8 mouse cellular contexts compared by ENCODE assay signal in genomic region chr11:116854279-116854678, GRCm38 (mm10). TPM values are rescaled to one million over a fixed set of nuclear protein-coding genes. Genes with fewer than 3 reads are reported as not detected.
DNase-seq lines count a peak whose midpoint lies in the region; ATAC-seq and TF ChIP-seq lines count a peak whose summit lies in the region.

No protein-coding gene starts in this region.

- peaks cover 55% of the 10 kb centered on the region for H3K36me3 ChIP-seq in kidney, embryonic 15.5 days
- peaks cover 7% of the 10 kb centered on the region for H3K36me3 ChIP-seq in hindbrain, embryonic 16.5 days (ENCODE audit: control insufficient read depth, insufficient read depth, low read length)
- peaks cover 8% of the 10 kb centered on the region for H3K36me3 ChIP-seq in midbrain, embryonic 16.5 days (ENCODE audit: control insufficient read depth, insufficient read depth, low read length)

- H3K4me2 ChIP-seq in kidney, embryonic 15.5 days, result peak overlapping the region; percentile 70
- peak overlapping the region; percentile 72 for H3K4me2 ChIP-seq in hindbrain, embryonic 16.5 days (ENCODE audit: low read length)
- peak overlapping the region; percentile 79 for H3K4me2 ChIP-seq in midbrain, embryonic 16.5 days (ENCODE audit: low read length)

- peaks cover 22% of the 10 kb centered on the region for H3K4me1 ChIP-seq in kidney, embryonic 15.5 days
- peaks cover 6% of the 10 kb centered on the region; the same call in 1 of the 2 replicates for H3K4me1 ChIP-seq in cortical plate, adult 2 months (ENCODE audit: control insufficient read depth, insufficient read depth, low read length)
- peaks cover 30% of the 10 kb centered on the region for H3K4me1 ChIP-seq in hindbrain, embryonic 16.5 days (ENCODE audit: control insufficient read depth, insufficient read depth, low read depth, low read length)
- H3K4me1 ChIP-seq in midbrain, embryonic 16.5 days (ENCODE audit: control insufficient read depth, insufficient read depth, low read length), result peaks cover 35% of the 10 kb centered on the region

- WGBS in kidney, embryonic 15.5 days, result 30% methylated on average over 10 of the region's 10 CpGs
- WGBS in hindbrain, embryonic 16.5 days, result 45% methylated on average over 10 of the region's 10 CpGs
- 50% methylated on average over 10 of the region's 10 CpGs for WGBS in midbrain, embryonic 16.5 days

- no peak for DNase-seq in kidney, postnatal 4 days
- DNase-seq in right cerebral cortex, adult 2 months (ENCODE audit: low spot score in 2 of 2), result no peak
- no peak for DNase-seq in right cerebral cortex, postnatal 4 days
- DNase-seq in retina, postnatal 1 day, result no peak

- peak overlapping the region; percentile 68 for H3K9ac ChIP-seq in kidney, embryonic 15.5 days
- H3K9ac ChIP-seq in hindbrain, embryonic 16.5 days (ENCODE audit: low read depth, low read length), result peak overlapping the region; percentile 73
- peak overlapping the region; percentile 97 for H3K9ac ChIP-seq in midbrain, embryonic 16.5 days (ENCODE audit: low read depth, low read length)

- H3K4me3 ChIP-seq in kidney, embryonic 15.5 days (replicated peaks), result peak overlapping the region; percentile 81
- peak overlapping the region; percentile 68 for H3K4me3 ChIP-seq in cortical plate, adult 2 months (ENCODE audit: insufficient read depth, low read length)
- H3K4me3 ChIP-seq in hindbrain, embryonic 16.5 days (ENCODE audit: low read length), result peak overlapping the region; percentile 97
- peak overlapping the region; percentile 93 for H3K4me3 ChIP-seq in midbrain, embryonic 16.5 days (ENCODE audit: low read depth, low read length)

- TF ChIP-seq CTCF in cortical plate, adult 2 months (IDR thresholded peaks at IDR 0.05; ENCODE audit: extremely low read depth, insufficient read depth, low read length), result no peak

- no peaks in the 10 kb centered on the region for H3K9me3 ChIP-seq in kidney, embryonic 15.5 days (replicated peaks)
- no peaks in the 10 kb centered on the region for H3K9me3 ChIP-seq in hindbrain, embryonic 16.5 days (ENCODE audit: control insufficient read depth, low read length)
- H3K9me3 ChIP-seq in midbrain, embryonic 16.5 days (replicated peaks; ENCODE audit: control insufficient read depth, low read length, poor library complexity, severe bottlenecking), result no peaks in the 10 kb centered on the region

- peak overlapping the region; percentile 100; the same call in 1 of the 2 replicates for H3K27ac ChIP-seq in kidney, embryonic 15.5 days
- H3K27ac ChIP-seq in cortical plate, adult 2 months (ENCODE audit: insufficient read depth, low read length), result no peak overlapping the region
- H3K27ac ChIP-seq in hindbrain, embryonic 16.5 days (ENCODE audit: low read depth, low read length), result peak overlapping the region; percentile 98
- H3K27ac ChIP-seq in midbrain, embryonic 16.5 days (ENCODE audit: low read length), result peak overlapping the region; percentile 99

- no peak for TF ChIP-seq POLR2A in cortical plate, adult 2 months (IDR thresholded peaks at IDR 0.05; ENCODE audit: extremely low read depth, insufficient read depth, low read length)

- no peak for ATAC-seq in kidney, embryonic 15.5 days (replicated peaks; ENCODE audit: low FRiP score)
- no peak for ATAC-seq in hindbrain, embryonic 16.5 days
- no peak for ATAC-seq in midbrain, embryonic 16.5 days

- H3K27me3 ChIP-seq in kidney, embryonic 15.5 days, result no peaks in the 10 kb centered on the region
- H3K27me3 ChIP-seq in hindbrain, embryonic 16.5 days (replicated peaks; ENCODE audit: control insufficient read depth, insufficient read depth, low read length), result no peaks in the 10 kb centered on the region
- no peaks in the 10 kb centered on the region for H3K27me3 ChIP-seq in midbrain, embryonic 16.5 days (ENCODE audit: control insufficient read depth, insufficient read depth, low read depth, low read length)

RNA-seq across cellular contexts. Expression of gene Srsf2, which starts 1.4 kb away (rescaled TPM):
- polyA plus RNA-seq in kidney, embryonic 15.5 days (2015; fragmentation: Nextera tagmentation; extraction: Ambion mirVana), result 810 and 860 TPM in 2 replicates
- 275 and 286 TPM in 2 replicates for polyA plus RNA-seq in cortical plate, adult 2 months (2012; rRNA removed)
- 469 and 518 TPM in 2 replicates for polyA plus RNA-seq in hindbrain, embryonic 16.5 days (2015; fragmentation: Nextera tagmentation; extraction: Ambion mirVana)
- 549 and 567 TPM in 2 replicates for polyA plus RNA-seq in midbrain, embryonic 16.5 days (2015; fragmentation: Nextera tagmentation; extraction: Ambion mirVana)

RNA-seq across cellular contexts. Expression of gene Mfsd11, which starts 2.0 kb away (rescaled TPM):
- 37.9 and 39.6 TPM in 2 replicates for polyA plus RNA-seq in kidney, embryonic 15.5 days (2015; fragmentation: Nextera tagmentation; extraction: Ambion mirVana)
- polyA plus RNA-seq in cortical plate, adult 2 months (2012; rRNA removed), result 34.8 and 39.8 TPM in 2 replicates
- 52.1 and 52.7 TPM in 2 replicates for polyA plus RNA-seq in hindbrain, embryonic 16.5 days (2015; fragmentation: Nextera tagmentation; extraction: Ambion mirVana)
- 56.1 and 56.2 TPM in 2 replicates for polyA plus RNA-seq in midbrain, embryonic 16.5 days (2015; fragmentation: Nextera tagmentation; extraction: Ambion mirVana)

RNA-seq across cellular contexts. Expression of gene Jmjd6, which starts 11.0 kb away (rescaled TPM):
- polyA plus RNA-seq in kidney, embryonic 15.5 days (2015; fragmentation: Nextera tagmentation; extraction: Ambion mirVana), result 72.6 and 75.5 TPM in 2 replicates
- 23.6 and 24.3 TPM in 2 replicates for polyA plus RNA-seq in cortical plate, adult 2 months (2012; rRNA removed)
- polyA plus RNA-seq in hindbrain, embryonic 16.5 days (2015; fragmentation: Nextera tagmentation; extraction: Ambion mirVana), result 67.2 and 70.2 TPM in 2 replicates
- 66.3 and 73.0 TPM in 2 replicates for polyA plus RNA-seq in midbrain, embryonic 16.5 days (2015; fragmentation: Nextera tagmentation; extraction: Ambion mirVana)

RNA-seq across cellular contexts. Expression of gene Mettl23, which starts 11.2 kb away (rescaled TPM):
- polyA plus RNA-seq in kidney, embryonic 15.5 days (2015; fragmentation: Nextera tagmentation; extraction: Ambion mirVana), result 51.5 and 60.6 TPM in 2 replicates
- polyA plus RNA-seq in cortical plate, adult 2 months (2012; rRNA removed), result 32.7 and 33.3 TPM in 2 replicates
- 62.6 and 62.8 TPM in 2 replicates for polyA plus RNA-seq in hindbrain, embryonic 16.5 days (2015; fragmentation: Nextera tagmentation; extraction: Ambion mirVana)
- 65.2 and 67.4 TPM in 2 replicates for polyA plus RNA-seq in midbrain, embryonic 16.5 days (2015; fragmentation: Nextera tagmentation; extraction: Ambion mirVana)

RNA-seq across cellular contexts. Expression of gene Mxra7, which starts 26.4 kb away (rescaled TPM):
- polyA plus RNA-seq in kidney, embryonic 15.5 days (2015; fragmentation: Nextera tagmentation; extraction: Ambion mirVana), result 16.7 and 20.8 TPM in 2 replicates
- 17.5 and 17.8 TPM in 2 replicates for polyA plus RNA-seq in cortical plate, adult 2 months (2012; rRNA removed)
- polyA plus RNA-seq in hindbrain, embryonic 16.5 days (2015; fragmentation: Nextera tagmentation; extraction: Ambion mirVana), result 33.7 and 37.7 TPM in 2 replicates
- polyA plus RNA-seq in midbrain, embryonic 16.5 days (2015; fragmentation: Nextera tagmentation; extraction: Ambion mirVana), result 21.8 and 22.6 TPM in 2 replicates
